Mouse (Mus musculus) spleen, adult 2 months (tissue): ENCODE measurements around the gene Gm20388.

Source experiments
- CTCF ChIP-seq: fragments of 200-500 bp; IDR thresholded peaks from 2 replicates; pipeline ENCODE4 v1.5.1; 2011; ENCODE audit warnings: mild to moderate bottlenecking, inconsistent platforms; ENCODE audit not compliant: insufficient read depth, insufficient read length, insufficient replicate concordance; ENCODE audit errors: extremely low read depth
- POLR2A ChIP-seq: fragments of 200-500 bp; IDR thresholded peaks from 2 replicates; pipeline ENCODE4 v1.6.1; 2011; ENCODE audit warnings: low read depth, low read length, inconsistent platforms

GRCm38 (mm10) chr8:124289481-124290050 lies 4378.9 kb downstream of the Gm20388 start:
- TF ChIP-seq CTCF, result no peak
- no peak for TF ChIP-seq POLR2A
